Mouse (Mus musculus): ENCODE data around the gene Zbed6.

DNA sequence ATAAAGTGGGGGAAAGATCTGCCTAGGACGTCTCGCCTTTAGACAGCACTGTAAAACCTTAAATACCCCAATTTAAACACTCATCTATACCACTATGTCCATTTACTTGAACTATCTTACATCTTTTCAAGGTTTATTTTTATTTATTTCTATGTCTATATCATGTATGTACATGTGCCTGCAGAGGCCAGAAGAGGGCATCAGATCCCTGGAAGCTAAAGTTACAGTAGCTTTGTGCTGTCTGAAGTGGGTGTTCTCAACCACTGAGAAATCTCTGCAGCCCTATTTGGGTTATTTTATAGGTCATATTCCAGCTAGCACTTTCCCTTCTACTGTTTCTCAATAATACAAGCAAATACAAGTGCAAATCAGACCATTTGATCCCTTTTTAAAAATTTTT lies 28.5 kb downstream of the Zbed6 start:
- TF ChIP-seq CTCF (IDR thresholded peaks at IDR 0.05; ENCODE audit: low read depth) (peak; percentile 37), EP300 (IDR thresholded peaks at IDR 0.05; ENCODE audit: low read depth) (no peak)

Data from heart, postnatal 0 days (tissue).